Mouse (Mus musculus) ES-E14 (cell line): Measurements from ENCODE around the gene Zeb2. TPM values are rescaled to one million over a fixed set of nuclear protein-coding genes. Genes with fewer than 3 reads are reported as not detected.
A peak's percentile ranks its signal among the peaks of the same experiment; 100 is the strongest.

Experiments used
- DNase-seq: peaks from one replicate; pipeline ENCODE4 v3.0.0-alpha.2; 2013; ENCODE audit warnings: low read depth, low spot score
- H3K27ac ChIP-seq: 2 replicates; pipeline ENCODE4 v1.5.1; 2012; ENCODE audit warnings: low read depth, mild to moderate bottlenecking, low read length, moderate library complexity, mixed read lengths; ENCODE audit not compliant: poor library complexity, insufficient read depth, severe bottlenecking
- H3K36me3 ChIP-seq: 2 replicates; pipeline ENCODE4 v1.6.1; 2012; ENCODE audit warnings: mild to moderate bottlenecking, low read length, moderate library complexity, mixed read lengths; ENCODE audit not compliant: control insufficient read depth, poor library complexity, insufficient read depth, severe bottlenecking
- H3K4me1 ChIP-seq, 2 experiments: fragments of 150-350 bp in 1 of 2; sonication (generic) in 1 of 2; 2 replicates each; pipeline ENCODE4 v1.6.1; 2012; ENCODE audit warnings: low read length in 2 of 2, mild to moderate bottlenecking in 1 of 2, mixed read lengths in 1 of 2; ENCODE audit not compliant: control insufficient read depth in 2 of 2, insufficient read depth in 2 of 2, poor library complexity in 1 of 2
- H3K4me3 ChIP-seq, 2 experiments: fragments of 150-350 bp in 1 of 2; sonication (generic) in 1 of 2; 2 replicates each; pipeline ENCODE4 v1.5.1; 2012; ENCODE audit warnings: low read length in 2 of 2, low read depth in 1 of 2, mild to moderate bottlenecking in 1 of 2, mixed read lengths in 1 of 2; ENCODE audit not compliant: insufficient read depth in 1 of 2, poor library complexity in 1 of 2, severe bottlenecking in 1 of 2
- H3K9ac ChIP-seq: 2 replicates; pipeline ENCODE4 v1.6.1; 2012; ENCODE audit warnings: low read depth, mild to moderate bottlenecking, low read length, mixed read lengths; ENCODE audit not compliant: poor library complexity, insufficient read depth, severe bottlenecking
- H3K9me3 ChIP-seq: fragments of 150-350 bp; sonication (generic); 2 replicates; pipeline ENCODE4 v1.6.1; 2012; ENCODE audit warnings: low read depth, mild to moderate bottlenecking, low read length; ENCODE audit not compliant: control insufficient read depth, insufficient read depth
- CHD2 ChIP-seq: IDR thresholded peaks from 2 replicates; pipeline ENCODE4 v1.6.1; 2014; ENCODE audit warnings: mild to moderate bottlenecking, low read depth, low read length, inconsistent platforms
- HCFC1 ChIP-seq: IDR thresholded peaks from 2 replicates; pipeline ENCODE4 v1.6.1; 2012; ENCODE audit warnings: low read length, inconsistent platforms, borderline replicate concordance; ENCODE audit not compliant: insufficient read depth
- MAFK ChIP-seq: IDR thresholded peaks from 2 replicates; pipeline ENCODE4 v1.6.1; 2014; ENCODE audit warnings: mild to moderate bottlenecking, low read depth, low read length, inconsistent platforms; ENCODE audit not compliant: insufficient read depth
- ZC3H11A ChIP-seq: IDR thresholded peaks from 2 replicates; pipeline ENCODE4 v1.6.1; 2012; ENCODE audit warnings: low read depth, mild to moderate bottlenecking, inconsistent platforms, low read length, borderline replicate concordance
- ZNF384 ChIP-seq: IDR thresholded peaks from 2 replicates; pipeline ENCODE4 v1.6.1; 2012; ENCODE audit warnings: low read depth, low read length, inconsistent platforms
- in situ Hi-C, 2 experiments: fragments of 600-800 bp; cut with MboI; formaldehyde crosslinking; loops; one replicate each; pipeline ENCODE4 v1.15.1; 2025; ENCODE audit warnings: low sequenced_read_pairs in 2 of 2, inconsistent platforms in 1 of 2; ENCODE audit not compliant: unreplicated experiment in 2 of 2
- total RNA-seq: library from RNA; depleted of rRNA; stranded (reverse); fragments of 300-350 nt; gene quantifications from 2 replicates; pipeline ENCODE4 v1.2.3, GENCODE M21; 2012

The Zeb2 gene
- total RNA-seq, 1 experiment: 11.9 TPM

DNA sequence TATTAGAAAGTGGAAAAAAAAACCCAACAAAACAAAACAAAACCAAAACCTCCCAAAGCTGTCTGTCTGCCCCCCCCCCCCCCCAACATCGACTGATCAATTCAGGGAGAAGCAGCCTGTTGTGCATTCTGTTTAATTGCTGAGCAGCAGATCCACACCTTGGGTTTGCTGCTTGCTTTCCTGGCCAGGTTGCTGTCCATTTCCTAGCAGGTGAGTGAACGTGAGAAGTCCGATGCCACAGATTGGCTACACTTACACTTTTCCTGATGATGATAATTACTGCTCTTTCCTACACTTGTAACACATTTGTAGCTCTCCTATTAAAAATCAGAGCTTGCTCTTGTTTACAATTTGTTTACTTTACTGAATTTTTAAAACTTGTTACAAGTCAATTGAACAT is 926 bp upstream of the Zeb2 start:
- Histone ChIP-seq H3K9ac (no peak overlapping the region), H3K36me3 (no peaks in the 10 kb centered on the region), H3K4me1 (peaks cover 2 to 5% of the 10 kb centered on the region in 2 experiments; a peak in 1 of 4 replicates), H3K4me3 (no peak overlapping the region), H3K9me3 (no peaks in the 10 kb centered on the region), H3K27ac (no peak overlapping the region)
- TF ChIP-seq ZNF384 (no peak), HCFC1 (no peak), MAFK (no peak), ZC3H11A (no peak), CHD2 (no peak)
- in situ Hi-C loops: no loop called here
- no peak for DNase-seq

DNA sequence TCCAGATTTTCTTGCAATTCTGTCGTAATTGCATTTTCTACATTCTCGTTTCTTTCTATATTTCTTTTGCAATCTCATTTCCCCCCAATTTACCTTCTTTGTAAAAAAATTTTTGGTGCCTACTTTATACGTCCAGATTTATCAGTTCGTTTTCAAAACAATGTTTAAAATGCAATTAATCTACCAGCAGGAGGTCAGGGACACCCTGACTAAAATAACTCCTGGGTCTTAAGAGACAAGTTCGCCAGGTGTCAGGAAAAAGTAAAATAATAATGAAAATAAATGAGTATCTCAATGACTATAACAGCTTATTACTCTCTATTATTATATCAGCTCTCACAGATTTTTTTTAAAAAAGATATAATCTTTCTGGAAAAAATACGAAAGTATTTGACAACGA is 397 bp upstream of the Zeb2 start:
- Histone ChIP-seq H3K36me3 (no peaks in the 10 kb centered on the region), H3K4me1 (peaks cover 2 to 5% of the 10 kb centered on the region in 2 experiments; a peak in 1 of 4 replicates), H3K9ac (no peak overlapping the region), H3K27ac (no peak overlapping the region), H3K9me3 (no peaks in the 10 kb centered on the region), H3K4me3 (peak overlapping the region; percentile 66 to 69)
- in situ Hi-C loops: no loop called here
- TF ChIP-seq CHD2 (no peak), ZC3H11A (no peak), ZNF384 (no peak), MAFK (no peak), HCFC1 (no peak)
- DNase-seq: no peak

DNA sequence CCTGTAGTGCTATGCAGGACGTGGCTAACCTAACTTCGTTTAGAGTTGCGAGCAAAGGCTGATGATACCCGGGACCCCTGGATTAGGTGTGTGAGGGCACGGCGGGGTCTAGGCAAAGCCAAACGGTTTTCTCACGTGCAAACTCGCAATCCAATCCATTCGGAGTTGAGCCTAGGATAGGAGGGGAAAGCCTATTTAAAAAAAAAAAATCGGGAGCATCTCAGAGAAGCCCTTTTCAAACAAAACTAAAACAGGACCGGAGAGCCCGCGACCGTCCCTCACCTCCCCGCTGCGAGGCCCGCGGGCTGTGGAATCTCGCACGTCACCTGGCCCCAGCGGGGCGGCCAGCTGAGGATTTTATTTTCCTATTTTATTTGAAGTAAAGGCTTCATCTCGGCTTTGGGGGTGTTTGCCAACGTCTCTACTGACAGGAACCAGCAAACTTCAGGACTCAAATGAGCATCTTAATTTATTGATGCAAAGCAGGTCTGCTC is 617 bp downstream of the Zeb2 start:
- no peak for DNase-seq
- no peak for TF ChIP-seq ZC3H11A
- no peaks in the 10 kb centered on the region for H3K36me3 ChIP-seq
- H3K9ac ChIP-seq: peak overlapping the region; percentile 24; the same call in 1 of the 2 replicates
- H3K4me3 ChIP-seq: peak overlapping the region; percentile 66 to 69
- H3K9me3 ChIP-seq: no peaks in the 10 kb centered on the region
- H3K4me1 ChIP-seq: peaks cover 2 to 5% of the 10 kb centered on the region in 2 experiments; a peak in 1 of 4 replicates
- in situ Hi-C loops: no loop called here
- H3K27ac ChIP-seq: peak overlapping the region; percentile 42; the same call in 1 of the 2 replicates

DNA sequence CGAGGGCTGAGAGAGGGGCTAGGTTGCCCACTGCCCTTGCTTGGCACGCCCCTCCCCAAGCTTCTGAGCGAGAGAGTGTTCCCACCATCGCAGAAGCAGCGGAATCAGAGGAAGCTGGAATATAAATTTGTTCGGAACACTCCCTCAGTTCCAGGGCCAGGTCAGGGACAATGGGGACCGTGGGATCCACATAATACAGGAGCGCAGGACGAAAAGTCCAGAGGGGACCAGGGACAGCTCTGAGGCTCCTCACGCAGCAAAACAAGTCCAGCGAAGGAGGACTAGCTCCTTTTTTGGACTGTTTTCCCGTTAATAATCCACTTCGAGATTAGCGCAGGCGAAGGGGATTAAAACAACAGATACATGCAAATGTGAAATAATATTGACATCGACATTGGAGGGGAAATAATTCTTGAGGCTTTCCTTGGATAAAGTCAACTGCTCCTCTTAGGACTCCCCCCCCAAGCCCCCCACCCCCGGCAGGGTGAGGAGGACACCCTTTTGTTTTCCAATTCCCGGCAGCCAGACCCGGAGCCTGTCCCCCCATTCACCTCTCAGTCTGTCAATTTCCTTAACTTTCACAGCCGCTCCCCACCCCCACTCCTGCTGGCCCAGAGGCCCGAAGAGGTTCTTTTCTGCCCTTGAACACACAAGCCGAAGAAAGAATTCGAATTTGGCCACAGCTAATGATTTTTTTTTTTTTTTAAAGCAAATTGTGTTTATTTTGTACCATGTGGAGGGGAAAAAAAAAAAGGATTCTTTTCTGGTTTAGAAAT is 1.3 kb downstream of the Zeb2 start:
- H3K4me3 ChIP-seq: peak overlapping the region; percentile 66 to 69
- H3K27ac ChIP-seq: no peak overlapping the region
- no peak overlapping the region for H3K9ac ChIP-seq
- peaks cover 2 to 5% of the 10 kb centered on the region in 2 experiments; a peak in 1 of 4 replicates for H3K4me1 ChIP-seq
- no peak for DNase-seq
- no peak for TF ChIP-seq CHD2
- no peak for TF ChIP-seq ZC3H11A
- TF ChIP-seq HCFC1: no peak
- no peak for TF ChIP-seq ZNF384
- no peak for TF ChIP-seq MAFK
- in situ Hi-C loops: no loop called here
- no peaks in the 10 kb centered on the region for H3K9me3 ChIP-seq
- H3K36me3 ChIP-seq: no peaks in the 10 kb centered on the region

DNA sequence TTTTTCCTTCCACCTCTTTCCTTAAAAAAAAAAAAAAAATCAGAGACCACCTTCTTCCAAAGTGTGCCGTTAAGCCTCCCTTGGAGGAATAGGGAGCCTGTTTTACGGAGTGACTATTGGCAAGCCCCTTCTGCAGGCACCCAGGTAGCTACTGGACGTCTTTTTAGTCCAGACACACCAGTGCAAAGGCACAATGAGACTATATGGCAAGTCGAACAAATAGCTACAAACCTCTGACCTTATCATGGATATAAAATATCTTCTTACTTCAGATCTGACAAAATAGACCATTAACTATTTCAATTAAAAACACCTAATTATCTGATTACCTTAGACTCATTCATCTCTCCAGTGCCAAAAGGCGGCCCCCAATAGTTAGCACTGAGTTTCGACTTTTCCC is 2.0 kb downstream of the Zeb2 start:
- TF ChIP-seq MAFK (no peak), ZNF384 (no peak), CHD2 (no peak), HCFC1 (no peak), ZC3H11A (no peak)
- no peaks in the 10 kb centered on the region for H3K9me3 ChIP-seq
- H3K36me3 ChIP-seq: no peaks in the 10 kb centered on the region
- H3K27ac ChIP-seq: no peak overlapping the region
- in situ Hi-C loops: no loop called here
- H3K9ac ChIP-seq: no peak overlapping the region
- DNase-seq: no peak
- H3K4me3 ChIP-seq: no peak overlapping the region
- peaks cover 2 to 5% of the 10 kb centered on the region in 2 experiments; a peak in 2 of 4 replicates for H3K4me1 ChIP-seq
